ENCODE assay signal across 8 mouse cellular contexts in genomic region chr10:22644853-22645491, GRCm38 (mm10). TPM values are rescaled to one million over a fixed set of nuclear protein-coding genes. Genes with fewer than 3 reads are reported as not detected.
DNase-seq lines count a peak whose midpoint lies in the region; ATAC-seq and TF ChIP-seq lines count a peak whose summit lies in the region.

Gene Slc2a12 (plus strand): TSS chr10:22645011.

- under 1% methylated on average over 40 of the region's 40 CpGs for WGBS in hindbrain, embryonic 15.5 days
- WGBS in lung, postnatal 0 days, result 2% methylated on average over 40 of the region's 40 CpGs

- no peaks in the 10 kb centered on the region for H3K36me3 ChIP-seq in hindbrain, embryonic 15.5 days
- H3K36me3 ChIP-seq in lung, postnatal 0 days (ENCODE audit: insufficient read depth, low read length), result no peaks in the 10 kb centered on the region

- H3K4me3 ChIP-seq in cortical plate, adult 2 months (ENCODE audit: insufficient read depth, low read length), result peak within 1 kb of the TSS; percentile 51
- H3K4me3 ChIP-seq in hindbrain, embryonic 15.5 days, result peak within 1 kb of the TSS; percentile 59
- H3K4me3 ChIP-seq in lung, postnatal 0 days (ENCODE audit: low read depth, low read length), result peak within 1 kb of the TSS; percentile 50

- H3K4me1 ChIP-seq in cortical plate, adult 2 months (ENCODE audit: control insufficient read depth, insufficient read depth, low read length), result no peaks in the 10 kb centered on the region
- peaks cover 3% of the 10 kb centered on the region; the same call in 1 of the 2 replicates for H3K4me1 ChIP-seq in hindbrain, embryonic 15.5 days (replicated peaks)
- 0 out of 2 replicates have a peak, but pooled peaks cover 2% of the 10 kb centered on the region for H3K4me1 ChIP-seq in lung, postnatal 0 days (ENCODE audit: insufficient read depth, low read depth, low read length)

- no peak for TF ChIP-seq EP300 in lung, postnatal 0 days (IDR thresholded peaks at IDR 0.05)

- TF ChIP-seq POLR2A in cortical plate, adult 2 months (IDR thresholded peaks at IDR 0.05; ENCODE audit: extremely low read depth, insufficient read depth, low read length), result no peak

- H3K4me2 ChIP-seq in hindbrain, embryonic 15.5 days, result peak within 1 kb of the TSS; percentile 93
- H3K4me2 ChIP-seq in lung, postnatal 0 days (replicated peaks; ENCODE audit: low read depth, low read length), result peak within 1 kb of the TSS; percentile 75

- H3K27ac ChIP-seq in cortical plate, adult 2 months (ENCODE audit: insufficient read depth, low read length), result 0 out of 2 replicates have a peak within 1 kb of the TSS, but pooled peaks have one; percentile 9
- H3K27ac ChIP-seq in hindbrain, embryonic 15.5 days (replicated peaks), result peak within 1 kb of the TSS; percentile 60
- peak within 1 kb of the TSS; percentile 92 for H3K27ac ChIP-seq in lung, postnatal 0 days (ENCODE audit: low read length)

- ATAC-seq in hindbrain, embryonic 15.5 days (ENCODE audit: low FRiP score, low read depth), result peak; percentile 92
- ATAC-seq in lung, postnatal 0 days, result peak; percentile 87

- H3K9me3 ChIP-seq in hindbrain, embryonic 15.5 days, result no peaks in the 10 kb centered on the region
- no peaks in the 10 kb centered on the region for H3K9me3 ChIP-seq in lung, postnatal 0 days (ENCODE audit: low read length)

- H3K27me3 ChIP-seq in hindbrain, embryonic 15.5 days, result no peaks in the 10 kb centered on the region
- H3K27me3 ChIP-seq in lung, postnatal 0 days (replicated peaks; ENCODE audit: insufficient read depth, low read length), result no peaks in the 10 kb centered on the region

- peak; percentile 43 for DNase-seq in adrenal gland, adult 8-10 months
- peak; percentile 55 to 82 for DNase-seq in gastrocnemius, adult 8-10 months (ENCODE audit: low spot score in 2 of 2)
- peak; percentile 53 to 54 for DNase-seq in layer of hippocampus, postnatal 25 days (ENCODE audit: extremely low spot score in 1 of 2, low spot score in 1 of 2)
- peak; percentile 82 for DNase-seq in lung, postnatal 0 days (ENCODE audit: low spot score)
- DNase-seq in ovary, postnatal 36 days (ENCODE audit: low spot score), result peak; percentile 66
- peak; percentile 58 for DNase-seq in urinary bladder, adult 2 months (ENCODE audit: low spot score)

- no peak for TF ChIP-seq CTCF in cortical plate, adult 2 months (IDR thresholded peaks at IDR 0.05; ENCODE audit: extremely low read depth, insufficient read depth, low read length)
- peak; percentile 61 for TF ChIP-seq CTCF in lung, postnatal 0 days (IDR thresholded peaks at IDR 0.05)

- peak within 1 kb of the TSS; percentile 44 for H3K9ac ChIP-seq in hindbrain, embryonic 15.5 days
- H3K9ac ChIP-seq in lung, postnatal 0 days (replicated peaks; ENCODE audit: low read depth), result peak within 1 kb of the TSS; percentile 44

RNA-seq across cellular contexts. Expression of gene Slc2a12, which starts in this region (rescaled TPM):
- under 1 TPM; 0.78 to 0.96 (median 0.84) TPM for total RNA-seq in adrenal gland, adult 8-10 months (2022)
- polyA plus RNA-seq in cortical plate, adult 2 months (2012; rRNA removed), result 1.4 and 1.5 TPM in 2 replicates
- total RNA-seq in gastrocnemius, adult 8-10 months (2022), result 10 to 100 TPM; 11.3 to 15.5 (median 14.2) TPM
- 6.8 and 7.6 TPM in 2 replicates for polyA plus RNA-seq in hindbrain, embryonic 15.5 days (2015; fragmentation: Nextera tagmentation; extraction: Ambion mirVana)
- 1 to 10 TPM; 2.7 to 2.9 TPM for total RNA-seq in layer of hippocampus, postnatal 25 days (2021)
- 2.6 and 3.2 TPM in 2 replicates for polyA plus RNA-seq in lung, postnatal 0 days (2015; fragmentation: Nextera tagmentation; extraction: Ambion mirVana)
- polyA plus RNA-seq in urinary bladder, adult 2 months (2012; rRNA removed), result 9.4 and 12.5 TPM in 2 replicates

Comparison
In these comparisons a context has a peak if more than half of its experiments do, and no peak if none do; other contexts are left out.
1. Peak in every context shown above with its lines: DNase-seq, ATAC-seq, H3K4me3 ChIP-seq and H3K27ac ChIP-seq.
2. Peak in DNase-seq in adrenal gland, adult 8-10 months; RNA of the gene not detected or under 1 TPM.
3. H3K27ac ChIP-seq: peak in every context shown above with its lines; median percentile 92 in lung, postnatal 0 days; 60 in hindbrain, embryonic 15.5 days; 9 in cortical plate, adult 2 months.